Mouse (Mus musculus) heart, postnatal 0 days (tissue): ENCODE data around the gene Rph3al.

Experiments used
- CTCF ChIP-seq: IDR thresholded peaks from 2 replicates; pipeline ENCODE4 v1.5.1; 2016; ENCODE audit warnings: antibody characterized with exemption, control low read depth, low read depth
- EP300 ChIP-seq: IDR thresholded peaks from 2 replicates; pipeline ENCODE4 v1.6.1; 2016; ENCODE audit warnings: antibody characterized with exemption, low read depth

- TF ChIP-seq CTCF (no peak), EP300 (no peak)
Observed at GRCm38 (mm10) chr11:75906556-75906955, 31.7 kb downstream of the Rph3al start.
